In genomic region chr7:144469181-144469641, GRCm38 (mm10) we compare ENCODE assay signal across 8 mouse cellular contexts. TPM values are rescaled to one million over a fixed set of nuclear protein-coding genes. Genes with fewer than 3 reads are reported as not detected.
DNase-seq lines count a peak whose midpoint lies in the region; ATAC-seq and TF ChIP-seq lines count a peak whose summit lies in the region.

No protein-coding gene starts in this region.

- peak overlapping the region; percentile 90 for H3K9ac ChIP-seq in intestine, embryonic 15.5 days
- peak overlapping the region; percentile 80 for H3K9ac ChIP-seq in liver, postnatal 0 days (replicated peaks)
- peak overlapping the region; percentile 94 for H3K9ac ChIP-seq in stomach, embryonic 14.5 days (replicated peaks; ENCODE audit: low read depth, low read length)

- peak; percentile 32 for TF ChIP-seq CTCF in liver, postnatal 0 days (IDR thresholded peaks at IDR 0.05; ENCODE audit: low read depth)

- H3K4me1 ChIP-seq in forebrain, embryonic 10.5 days, result peaks cover 31% of the 10 kb centered on the region
- H3K4me1 ChIP-seq in intestine, embryonic 15.5 days (replicated peaks), result peaks cover 17% of the 10 kb centered on the region
- H3K4me1 ChIP-seq in liver, postnatal 0 days (ENCODE audit: insufficient read depth), result peaks cover 15% of the 10 kb centered on the region
- peaks cover 8% of the 10 kb centered on the region; the same call in 1 of the 2 replicates for H3K4me1 ChIP-seq in stomach, embryonic 14.5 days (ENCODE audit: control insufficient read depth, insufficient read depth, low read length)

- DNase-seq in urinary bladder, adult 18-20 months (ENCODE audit: low spot score in 2 of 2), result peak; percentile 35 to 55
- no peak for DNase-seq in urinary bladder, postnatal 4 days (ENCODE audit: low spot score in 2 of 2)
- DNase-seq in forebrain, embryonic 10.5 days (ENCODE audit: extremely low spot score, low spot score), result no peak
- DNase-seq in liver, postnatal 0 days, result no peak
- DNase-seq in thymus, postnatal 25 days, result no peak

- peak; percentile 24; the same call in 1 of the 2 replicates for ATAC-seq in intestine, embryonic 15.5 days
- ATAC-seq in liver, postnatal 0 days, result peak; percentile 20; the same call in 1 of the 2 replicates
- peak; percentile 59 for ATAC-seq in stomach, embryonic 14.5 days (ENCODE audit: insufficient number of reproducible peaks, insufficient read depth, low FRiP score, low read depth)
- ATAC-seq in megakaryocyte progenitor cell, adult 5-6 weeks (replicated peaks; ENCODE audit: poor library complexity), result no peak

- H3K27me3 ChIP-seq in forebrain, embryonic 10.5 days (ENCODE audit: poor library complexity, severe bottlenecking), result no peaks in the 10 kb centered on the region
- H3K27me3 ChIP-seq in intestine, embryonic 15.5 days (replicated peaks), result no peaks in the 10 kb centered on the region
- no peaks in the 10 kb centered on the region for H3K27me3 ChIP-seq in liver, postnatal 0 days (ENCODE audit: insufficient read depth, low read length)
- H3K27me3 ChIP-seq in stomach, embryonic 14.5 days (ENCODE audit: control insufficient read depth, insufficient read depth, low read length), result no peaks in the 10 kb centered on the region

- peaks cover 37% of the 10 kb centered on the region for H3K36me3 ChIP-seq in forebrain, embryonic 10.5 days (replicated peaks)
- H3K36me3 ChIP-seq in intestine, embryonic 15.5 days, result peaks cover 14% of the 10 kb centered on the region
- peaks cover 6% of the 10 kb centered on the region; the same call in 1 of the 2 replicates for H3K36me3 ChIP-seq in liver, postnatal 0 days (replicated peaks; ENCODE audit: insufficient read depth, low read length)
- peaks cover 13% of the 10 kb centered on the region for H3K36me3 ChIP-seq in stomach, embryonic 14.5 days (ENCODE audit: control insufficient read depth, insufficient read depth, low read length)

- 25% methylated on average over 4 of the region's 4 CpGs for WGBS in forebrain, embryonic 10.5 days
- 19% methylated on average over 4 of the region's 4 CpGs for WGBS in intestine, embryonic 15.5 days
- 48% methylated on average over 4 of the region's 4 CpGs for WGBS in liver, postnatal 0 days (ENCODE audit: insufficient replicate concordance)
- 16% methylated on average over 4 of the region's 4 CpGs for WGBS in stomach, embryonic 14.5 days

- no peak for TF ChIP-seq EP300 in liver, postnatal 0 days (IDR thresholded peaks at IDR 0.05; ENCODE audit: low read depth)

- H3K9me3 ChIP-seq in forebrain, embryonic 10.5 days, result no peaks in the 10 kb centered on the region
- no peaks in the 10 kb centered on the region for H3K9me3 ChIP-seq in intestine, embryonic 15.5 days
- H3K9me3 ChIP-seq in liver, postnatal 0 days (ENCODE audit: low read length), result no peaks in the 10 kb centered on the region
- H3K9me3 ChIP-seq in stomach, embryonic 14.5 days (ENCODE audit: control insufficient read depth, low read depth, low read length), result no peaks in the 10 kb centered on the region

- H3K4me2 ChIP-seq in intestine, embryonic 15.5 days (replicated peaks), result peak overlapping the region; percentile 79
- H3K4me2 ChIP-seq in liver, postnatal 0 days (ENCODE audit: low read depth, low read length), result peak overlapping the region; percentile 75
- peak overlapping the region; percentile 74 for H3K4me2 ChIP-seq in stomach, embryonic 14.5 days (replicated peaks; ENCODE audit: low read depth, low read length)

- H3K27ac ChIP-seq in forebrain, embryonic 10.5 days, result peak overlapping the region; percentile 93
- H3K27ac ChIP-seq in intestine, embryonic 15.5 days, result peak overlapping the region; percentile 79
- peak overlapping the region; percentile 78 for H3K27ac ChIP-seq in liver, postnatal 0 days (ENCODE audit: low read depth)
- peak overlapping the region; percentile 84 for H3K27ac ChIP-seq in stomach, embryonic 14.5 days (ENCODE audit: low read length)

- H3K4me3 ChIP-seq in forebrain, embryonic 10.5 days, result peak overlapping the region; percentile 94
- peak overlapping the region; percentile 82 for H3K4me3 ChIP-seq in intestine, embryonic 15.5 days (replicated peaks)
- peak overlapping the region; percentile 80; the same call in 1 of the 2 replicates for H3K4me3 ChIP-seq in liver, postnatal 0 days (ENCODE audit: low read depth, low read length)
- H3K4me3 ChIP-seq in stomach, embryonic 14.5 days (ENCODE audit: low read depth, low read length), result peak overlapping the region; percentile 90

RNA-seq across cellular contexts. Expression of gene Cttn, which starts 1.6 kb away (rescaled TPM):
- 192 and 204 TPM in 2 replicates for polyA plus RNA-seq in forebrain, embryonic 10.5 days (2016; fragmentation: Nextera tagmentation; extraction: Ambion mirVana)
- polyA plus RNA-seq in intestine, embryonic 15.5 days (2015; fragmentation: Nextera tagmentation; extraction: Ambion mirVana), result 139 and 146 TPM in 2 replicates
- 24.8 and 29.0 TPM in 2 replicates for polyA plus RNA-seq in liver, postnatal 0 days (2015; fragmentation: Nextera tagmentation; extraction: Ambion mirVana)
- 177 and 180 TPM in 2 replicates for polyA plus RNA-seq in stomach, embryonic 14.5 days (2014; fragmentation: Nextera tagmentation; extraction: Ambion mirVana)
- total RNA-seq in megakaryocyte progenitor cell, adult 5-6 weeks (2015), result 0.73 and 3.1 TPM in 2 replicates
- 7.9 and 13.0 TPM in 2 replicates for total RNA-seq in megakaryocyte progenitor cell, adult 5-6 weeks (2017)

Comparison
In these comparisons a context has a peak if more than half of its experiments do, and no peak if none do; other contexts are left out.
1. DNase-seq: peak in urinary bladder, adult 18-20 months (2 of 2); none in urinary bladder, postnatal 4 days (0 of 2), forebrain, embryonic 10.5 days (single experiment), liver, postnatal 0 days (single experiment) and thymus, postnatal 25 days (single experiment).
2. Peak in every context shown above with its lines, with median percentiles within 50 percentile points of each other: H3K27ac ChIP-seq, H3K4me3 ChIP-seq, H3K4me2 ChIP-seq and H3K9ac ChIP-seq.